Mouse (Mus musculus) intestine, embryonic 14.5 days (tissue): ENCODE data around the gene Palld. TPM values are rescaled to one million over a fixed set of nuclear protein-coding genes. Genes with fewer than 3 reads are reported as not detected.
A peak's percentile ranks its signal among the peaks of the same experiment; 100 is the strongest.

Source experiments
- ATAC-seq: fragments of 200-750 bp; cut with Nextera tagmentation; replicated peaks from 2 replicates; pipeline ENCODE4 v1.8.0; 2017; ENCODE audit warnings: low read depth, moderate number of reproducible peaks, moderate TSS enrichment, moderate library complexity; ENCODE audit not compliant: low FRiP score, low TSS enrichment
- DNase-seq: peaks from one replicate; pipeline ENCODE4 v3.0.0-alpha.2; 2018; ENCODE audit warnings: low spot score
- H3K27ac ChIP-seq: fragments of 300-500 bp; sonication (generic); 2 replicates; pipeline ENCODE4 v1.5.1; 2014; ENCODE audit warnings: low read depth, mild to moderate bottlenecking, control low read depth
- H3K27me3 ChIP-seq: fragments of 300-500 bp; sonication (generic); replicated peaks from 2 replicates; pipeline ENCODE4 v1.6.1; 2014; ENCODE audit warnings: low read length, control low read depth; ENCODE audit not compliant: control insufficient read depth, insufficient read depth
- H3K36me3 ChIP-seq: fragments of 300-500 bp; sonication (generic); 2 replicates; pipeline ENCODE4 v1.6.1; 2014; ENCODE audit warnings: low read length, control low read depth; ENCODE audit not compliant: control insufficient read depth, insufficient read depth
- H3K4me1 ChIP-seq: fragments of 300-500 bp; sonication (generic); replicated peaks from 2 replicates; pipeline ENCODE4 v1.6.1; 2014; ENCODE audit warnings: low read length, control low read depth, mixed read lengths; ENCODE audit not compliant: control insufficient read depth, insufficient read depth
- H3K4me2 ChIP-seq: fragments of 300-500 bp; sonication (generic); 2 replicates; pipeline ENCODE4 v1.6.1; 2014; ENCODE audit warnings: low read length
- H3K4me3 ChIP-seq: fragments of 300-500 bp; sonication (generic); 2 replicates; pipeline ENCODE4 v1.5.1; 2014; ENCODE audit warnings: low read depth, low read length, control low read depth, mixed read lengths
- H3K9ac ChIP-seq: fragments of 300-500 bp; sonication (generic); 2 replicates; pipeline ENCODE4 v1.6.1; 2014; ENCODE audit warnings: mild to moderate bottlenecking, low read length
- H3K9me3 ChIP-seq: fragments of 300-500 bp; sonication (generic); 2 replicates; pipeline ENCODE4 v1.6.1; 2016; ENCODE audit warnings: low read length, control low read depth; ENCODE audit not compliant: control insufficient read depth
- WGBS: fragments of 180-500 bp; shearing (Covaris S2); extraction: QIAGEN DNeasy Blood & Tissue Kit; methylation state at CpG from one replicate; pipeline ENCODE4 v1.1.7; 2014; 5-methylcytosine and 5-hydroxymethylcytosine counted together
- polyA plus RNA-seq: library from polyadenylated mRNA; unstranded; fragments of >200 nt; fragmentation: Nextera tagmentation; extraction: Ambion mirVana; gene quantifications from 2 replicates; pipeline ENCODE4 v1.2.1, GENCODE M21; 2014

The Palld gene
- polyA plus RNA-seq, 1 experiment from 2014 or later: 66.4 TPM

DNA sequence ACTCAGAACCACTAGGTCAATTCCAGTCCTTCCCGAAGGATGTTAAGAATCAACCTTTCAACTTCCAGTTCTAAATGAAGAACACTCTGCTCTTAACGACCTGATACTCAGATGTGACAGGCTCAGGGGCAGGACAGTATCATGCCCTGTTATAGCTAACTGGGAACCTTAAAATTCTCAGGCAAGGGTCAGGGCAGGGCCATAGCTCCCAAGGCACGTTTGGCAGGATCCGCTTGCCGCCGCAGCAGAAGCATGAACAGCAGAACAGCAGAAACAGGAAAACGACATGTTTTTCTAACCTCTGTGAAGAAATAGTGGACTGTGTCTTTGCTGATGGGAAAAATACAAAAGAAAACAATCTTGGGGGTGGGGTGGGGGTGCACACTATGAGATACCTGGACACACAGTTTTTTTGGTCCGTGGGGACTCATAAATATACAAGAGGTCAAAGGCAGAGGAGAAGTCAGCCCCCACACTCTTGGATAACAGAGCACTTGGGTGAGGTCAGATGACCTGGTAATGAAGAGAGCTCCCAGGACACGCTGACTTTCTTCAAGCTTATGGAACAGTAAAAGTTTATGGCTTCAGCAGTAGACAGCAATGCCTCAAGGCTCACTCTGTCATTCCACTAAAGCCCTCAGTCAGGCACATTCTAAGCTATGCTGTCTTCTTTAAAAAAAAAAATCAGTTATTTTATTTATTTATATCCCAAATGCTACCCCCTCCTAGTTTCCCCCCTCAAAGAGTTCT is 201.4 kb downstream of the Palld start:
- Histone ChIP-seq H3K4me1 (peaks cover 6% of the 10 kb centered on the region; the same call in 1 of the 2 replicates), H3K36me3 (no peaks in the 10 kb centered on the region; the same call in 1 of the 2 replicates), H3K27me3 (no peaks in the 10 kb centered on the region), H3K9me3 (no peaks in the 10 kb centered on the region), H3K27ac (no peak overlapping the region), H3K4me3 (no peak overlapping the region), H3K9ac (no peak overlapping the region), H3K4me2 (no peak overlapping the region)
- 53% methylated on average over 9 of the region's 9 CpGs for WGBS
- DNase-seq (no peak), ATAC-seq (no peak)

DNA sequence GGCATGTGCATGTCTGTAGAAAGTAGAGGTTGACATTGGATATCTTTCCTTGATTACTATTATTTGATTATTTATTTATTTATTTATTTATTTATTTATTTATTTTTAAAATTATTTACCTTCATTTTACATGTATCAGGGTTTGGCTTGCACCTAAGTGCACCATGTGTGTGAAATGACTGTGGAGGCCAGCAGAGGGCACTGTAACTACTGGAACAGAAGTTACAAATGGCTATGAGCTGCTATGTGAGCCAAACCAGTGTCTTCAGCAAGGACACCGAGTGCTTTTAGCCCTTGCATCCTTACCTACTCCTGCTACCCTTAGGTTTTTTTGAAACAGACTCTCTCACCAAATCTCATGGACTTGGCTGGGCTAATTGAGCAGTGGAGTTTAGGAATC is 202.2 kb downstream of the Palld start:
- no peak overlapping the region for H3K4me2 ChIP-seq
- WGBS: 81% methylated on average over 1 of the region's 1 CpGs
- no peak overlapping the region for H3K4me3 ChIP-seq
- H3K27ac ChIP-seq: no peak overlapping the region
- H3K27me3 ChIP-seq: no peaks in the 10 kb centered on the region
- H3K9ac ChIP-seq: no peak overlapping the region
- ATAC-seq (no peak), DNase-seq (no peak)
- H3K9me3 ChIP-seq: no peaks in the 10 kb centered on the region
- H3K4me1 ChIP-seq: peaks cover 6% of the 10 kb centered on the region; the same call in 1 of the 2 replicates
- no peaks in the 10 kb centered on the region; the same call in 1 of the 2 replicates for H3K36me3 ChIP-seq

DNA sequence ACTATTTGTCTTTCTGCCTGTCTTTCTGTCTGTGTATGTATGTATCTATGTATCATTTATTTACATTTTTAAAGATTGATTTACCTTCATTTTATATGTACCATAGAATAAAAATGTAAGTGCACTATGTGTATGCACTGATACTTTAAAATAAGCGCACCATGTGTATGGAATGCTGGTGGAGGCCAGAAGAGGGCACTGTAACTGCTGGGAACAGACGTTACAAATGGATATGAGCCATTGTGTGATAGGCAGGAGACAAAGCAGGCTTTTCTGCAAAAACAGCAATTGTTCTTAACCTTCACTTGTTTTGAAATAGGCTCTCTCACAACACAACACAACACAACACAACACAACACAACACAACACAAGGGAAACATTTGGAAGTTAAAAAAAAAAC is 203.5 kb downstream of the Palld start:
- no peak overlapping the region for H3K9ac ChIP-seq
- ATAC-seq (no peak), DNase-seq (no peak)
- H3K4me3 ChIP-seq: no peak overlapping the region
- H3K9me3 ChIP-seq: no peaks in the 10 kb centered on the region
- H3K27me3 ChIP-seq: no peaks in the 10 kb centered on the region
- no peaks in the 10 kb centered on the region; the same call in 1 of the 2 replicates for H3K36me3 ChIP-seq
- no peak overlapping the region for H3K27ac ChIP-seq
- 84% methylated on average over 2 of the region's 2 CpGs for WGBS
- H3K4me1 ChIP-seq: peaks cover 6% of the 10 kb centered on the region; the same call in 1 of the 2 replicates
- H3K4me2 ChIP-seq: no peak overlapping the region

DNA sequence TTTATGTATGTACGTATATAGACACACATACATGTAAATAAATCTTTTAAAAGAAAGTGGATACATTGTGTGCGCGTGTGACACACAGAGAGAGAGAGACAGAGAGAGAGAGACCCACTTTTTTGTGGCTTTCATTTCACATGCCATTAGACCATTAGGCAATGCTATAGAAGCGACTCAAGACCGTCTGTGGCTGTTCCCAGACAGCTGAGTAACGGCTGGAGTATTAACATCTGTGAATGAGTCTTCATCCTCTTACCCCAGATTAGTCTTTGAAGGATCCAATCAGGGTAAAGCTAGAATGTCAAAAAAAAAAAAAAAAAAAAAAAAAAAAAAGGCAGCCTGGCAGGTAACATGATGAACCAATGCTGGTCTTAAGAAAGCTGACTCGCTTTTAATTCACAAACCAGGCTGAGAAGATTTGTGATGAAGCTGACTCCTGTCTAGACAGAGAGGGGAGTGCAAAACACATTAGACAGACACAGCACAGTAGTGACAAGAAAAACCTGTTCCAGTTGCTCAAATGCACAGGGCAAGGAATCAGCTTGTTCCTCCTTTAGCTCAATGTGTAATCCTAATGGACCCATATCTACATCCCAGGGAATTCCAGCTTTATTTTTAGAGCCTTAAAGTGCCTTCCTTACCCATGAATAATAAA is 204.6 kb downstream of the Palld start:
- no peak overlapping the region for H3K9ac ChIP-seq
- no peak overlapping the region for H3K4me2 ChIP-seq
- no peaks in the 10 kb centered on the region; the same call in 1 of the 2 replicates for H3K36me3 ChIP-seq
- no peaks in the 10 kb centered on the region for H3K27me3 ChIP-seq
- WGBS: 62% methylated on average over 7 of the region's 7 CpGs
- ATAC-seq (0 out of 2 replicates have a peak, but pooled peaks have one; percentile 55), DNase-seq (no peak)
- H3K27ac ChIP-seq: peak overlapping the region; percentile 54
- H3K9me3 ChIP-seq: no peaks in the 10 kb centered on the region
- no peak overlapping the region for H3K4me3 ChIP-seq
- H3K4me1 ChIP-seq: peaks cover 6% of the 10 kb centered on the region; the same call in 1 of the 2 replicates

DNA sequence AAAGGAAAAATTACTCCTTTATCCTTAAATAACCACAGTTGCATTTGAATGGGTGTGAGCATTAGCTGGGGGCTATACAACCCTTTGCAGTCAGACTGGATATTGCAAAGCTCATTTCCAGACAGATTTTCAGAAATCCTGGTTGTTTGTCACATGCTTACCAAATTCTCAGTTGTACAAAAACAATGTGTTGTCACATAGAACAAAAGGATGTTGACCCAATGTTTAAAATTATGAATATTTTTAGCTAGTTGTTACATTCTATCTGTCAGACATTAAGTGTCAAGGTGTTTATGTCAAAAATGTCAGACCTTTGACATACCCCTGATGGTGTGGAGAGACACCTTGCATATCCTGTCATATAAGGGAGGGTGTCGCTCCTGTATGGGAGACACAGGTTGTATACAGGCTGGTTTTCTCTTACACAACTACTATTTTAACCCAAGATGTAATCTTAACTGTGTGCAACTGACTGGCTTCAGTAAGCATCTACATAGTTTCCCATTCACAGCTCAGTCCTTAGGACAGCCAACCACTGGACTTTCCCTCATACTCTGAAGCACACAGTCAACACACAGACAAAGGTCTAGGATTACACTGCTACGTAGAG is 205.5 kb downstream of the Palld start:
- Histone ChIP-seq H3K4me1 (peaks cover 6% of the 10 kb centered on the region; the same call in 1 of the 2 replicates), H3K4me2 (no peak overlapping the region), H3K9ac (no peak overlapping the region), H3K9me3 (no peaks in the 10 kb centered on the region), H3K36me3 (no peaks in the 10 kb centered on the region), H3K4me3 (no peak overlapping the region), H3K27ac (peak overlapping the region; percentile 54; the same call in 1 of the 2 replicates), H3K27me3 (no peaks in the 10 kb centered on the region)
- no peak for DNase-seq
- WGBS: 91% methylated on average over 2 of the region's 2 CpGs
- ATAC-seq: no peak

- Histone ChIP-seq H3K9ac (no peak overlapping the region), H3K9me3 (no peaks in the 10 kb centered on the region), H3K27ac (no peak overlapping the region), H3K4me3 (no peak overlapping the region), H3K36me3 (no peaks in the 10 kb centered on the region), H3K4me2 (no peak overlapping the region), H3K27me3 (no peaks in the 10 kb centered on the region), H3K4me1 (0 out of 2 replicates have a peak, but pooled peaks cover 3% of the 10 kb centered on the region)
- 0% methylated on average over 1 of the region's 1 CpGs for WGBS
- DNase-seq: no peak
- ATAC-seq: no peak
Observed at GRCm38 (mm10) chr8:61695416-61695815, 207.1 kb downstream of the Palld start.

DNA sequence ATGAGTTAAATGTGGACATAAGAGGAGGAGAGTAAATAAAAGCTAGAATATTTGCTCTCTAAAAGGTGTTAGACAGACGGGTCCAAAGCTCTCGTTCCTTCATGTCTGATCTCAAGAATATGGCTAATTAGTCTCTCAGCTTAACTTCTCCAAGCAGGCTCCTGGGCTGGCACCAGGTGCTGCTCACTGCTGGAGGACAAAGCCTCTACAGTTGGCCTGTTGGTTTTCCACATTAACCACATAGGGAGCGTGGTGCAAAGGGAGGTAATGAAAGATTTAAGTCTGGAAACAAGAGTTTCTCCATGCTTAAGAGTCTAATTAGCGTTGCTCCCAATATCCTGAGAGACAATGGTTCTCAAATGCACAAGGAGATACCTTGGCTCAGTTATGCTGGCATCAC is 209.6 kb downstream of the Palld start:
- H3K4me2 ChIP-seq: no peak overlapping the region
- H3K4me1 ChIP-seq: no peaks in the 10 kb centered on the region
- H3K9me3 ChIP-seq: no peaks in the 10 kb centered on the region
- H3K9ac ChIP-seq: no peak overlapping the region
- DNase-seq: no peak
- H3K27me3 ChIP-seq: no peaks in the 10 kb centered on the region
- 86% methylated on average over 4 of the region's 4 CpGs for WGBS
- no peak overlapping the region for H3K4me3 ChIP-seq
- H3K36me3 ChIP-seq: no peaks in the 10 kb centered on the region
- ATAC-seq: no peak
- no peak overlapping the region for H3K27ac ChIP-seq

GRCm38 (mm10) chr8:61692129-61692528 is 210.4 kb downstream of the Palld start:
- ATAC-seq (no peak), DNase-seq (no peak)
- Histone ChIP-seq H3K4me1 (no peaks in the 10 kb centered on the region), H3K4me2 (no peak overlapping the region), H3K4me3 (no peak overlapping the region), H3K9ac (no peak overlapping the region), H3K27me3 (no peaks in the 10 kb centered on the region), H3K9me3 (no peaks in the 10 kb centered on the region), H3K27ac (no peak overlapping the region), H3K36me3 (no peaks in the 10 kb centered on the region)
- 95% methylated on average over 3 of the region's 3 CpGs for WGBS
